Mouse (Mus musculus) left cerebral cortex, adult 18-20 months (tissue): ENCODE measurements around the gene Emg1. TPM values are rescaled to one million over a fixed set of nuclear protein-coding genes. Genes with fewer than 3 reads are reported as not detected.

ENCODE experiments used
- microRNA-seq, 2 experiments: library from miRNA; unstranded; fragments of <30 nt; microRNA quantifications; one replicate each; pipeline ENCODE4 v1.2.0; 2021
- total RNA-seq, 2 experiments: library from RNA; stranded (reverse); gene quantifications; 2 replicates each; pipeline ENCODE4 v1.2.3; 2021

Gene Emg1
- total RNA-seq, 2 experiments from 2014 or later = 45.7 to 49.1 TPM

Small RNA genes within 50 kb of the gene (microRNA-seq; reads per million reads assigned to microRNA genes)
- gene Mir141 (1.5 to 39.5 reads per million in 2 experiments), gene Mir200c (23.1 to 393 reads per million in 2 experiments)

Other genes starting within 250 kb of the Emg1 start
- gene Clstn3, start 247.4 kb downstream of the Emg1 start, total RNA-seq = 100 to 1,000 TPM; 358 to 362 TPM
- under 1 TPM; 0.19 to 0.42 TPM for gene C1rl, start 219.1 kb downstream of the Emg1 start, total RNA-seq
- gene C1ra, start 199.8 kb downstream of the Emg1 start, total RNA-seq = 1 to 10 TPM; 2.2 to 2.9 TPM
- gene C1s1, start 169.8 kb downstream of the Emg1 start, total RNA-seq = 1 to 10 TPM; 1.5 to 1.8 TPM
- under 1 TPM; 0.30 to 0.44 TPM for gene C1rb, start 141.9 kb downstream of the Emg1 start, total RNA-seq
- gene C1s2, start 76.1 kb downstream of the Emg1 start, total RNA-seq = under 1 TPM; 0.14 to 0.28 TPM
- 10 to 100 TPM; 20.1 to 20.6 TPM for gene Lpcat3, start 49.2 kb downstream of the Emg1 start, total RNA-seq
- 100 to 1,000 TPM; 115 to 117 TPM for gene Phb2, start 158 bp upstream of the Emg1 start, total RNA-seq
- 1 to 10 TPM; 2.5 to 5.1 TPM for gene Ptpn6, start 26.5 kb upstream of the Emg1 start, total RNA-seq
- gene Grcc10, start 29.2 kb upstream of the Emg1 start, total RNA-seq = 100 to 1,000 TPM; 321 to 335 TPM
- gene Gm45234, start 43.8 kb upstream of the Emg1 start, total RNA-seq = 1 to 10 TPM in 1 of 2 experiments, not detected in 1; 1.4 TPM
- gene Atn1, start 44.3 kb upstream of the Emg1 start, total RNA-seq = 100 to 1,000 TPM; 158 to 181 TPM
- 1,000 to 10,000 TPM; 1,066 to 1,067 TPM for gene Eno2, start 57.5 kb upstream of the Emg1 start, total RNA-seq
- 1 to 10 TPM; 1.0 to 1.1 TPM for gene Lrrc23, start 67.5 kb upstream of the Emg1 start, total RNA-seq
- 1 to 10 TPM; 4.6 to 5.7 TPM for gene Spsb2, start 96.5 kb upstream of the Emg1 start, total RNA-seq
- gene Tpi1, start 102.1 kb upstream of the Emg1 start, total RNA-seq = 100 to 1,000 TPM; 804 to 847 TPM
- 100 to 1,000 TPM; 204 to 208 TPM for gene Usp5, start 117.3 kb upstream of the Emg1 start, total RNA-seq
- gene Cdca3, start 117.4 kb upstream of the Emg1 start, total RNA-seq = under 1 TPM; 0.23 to 0.42 TPM
- gene Gnb3, start 128.1 kb upstream of the Emg1 start, total RNA-seq = under 1 TPM in 1 of 2 experiments, not detected in 1; 0.21 TPM
- gene P3h3, start 145.6 kb upstream of the Emg1 start, total RNA-seq = 10 to 100 TPM; 23.5 to 30.9 TPM
- 100 to 1,000 TPM; 212 to 232 TPM for gene Gpr162, start 151.8 kb upstream of the Emg1 start, total RNA-seq
- 1 to 10 TPM; 4.2 to 8.6 TPM for gene Cd4, start 176.0 kb upstream of the Emg1 start, total RNA-seq
- gene Lag3, start 199.5 kb upstream of the Emg1 start, total RNA-seq = 1 to 10 TPM; 2.6 to 3.2 TPM
- gene Ptms, start 207.9 kb upstream of the Emg1 start, total RNA-seq = 100 to 1,000 TPM; 895 to 902 TPM
- gene Mlf2, start 219.2 kb upstream of the Emg1 start, total RNA-seq = 100 to 1,000 TPM; 626 to 639 TPM